In genomic region chr1:55448104-55448503, GRCm38 (mm10) we compare ENCODE assay signal across 18 mouse cellular contexts. TPM values are rescaled to one million over a fixed set of nuclear protein-coding genes. Genes with fewer than 3 reads are reported as not detected.
A peak's percentile ranks its signal among the peaks of the same experiment; 100 is the strongest.
DNase-seq lines count a peak whose midpoint lies in the region; ATAC-seq lines count a peak whose summit lies in the region.
"Had no signal": no experiment of that assay in that cellular context is flagged by ENCODE, and none has a peak within 500 bp of the region (broad histone marks: within the 10 kb centered on the region; RNA-seq: fewer than 3 reads in every experiment).

No protein-coding gene starts in this region.

- peak; percentile 52; the same call in 1 of the 2 replicates for ATAC-seq in frontal cortex, adult (ENCODE audit: low TSS enrichment)
- peak; percentile 24 for ATAC-seq in inflammation-experienced regulatory T-cells, adult 6 months
- ATAC-seq: forebrain, embryonic 13.5 days; forebrain, postnatal 0 days; hindbrain, postnatal 0 days; Patski had no signal

- no peak for DNase-seq in frontal cortex, postnatal 25 days (ENCODE audit: low spot score in 2 of 2)
- peak; percentile 53 for DNase-seq in CD4-positive helper T cell, adult 2 months (ENCODE audit: low read depth, low spot score)
- DNase-seq in thymus, postnatal 14 days = peak; percentile 59
- no peak for DNase-seq in kidney, postnatal 4 days
- no peak for DNase-seq in cerebellum, adult 11 months
- no peak for DNase-seq in kidney, adult 9 months
- DNase-seq: adrenal gland, adult 2 months; adrenal gland, postnatal 25 days; cerebellum, adult 2 months; forebrain, postnatal 0 days; gastrocnemius, postnatal 36 days; heart, adult 18-20 months; heart, postnatal 14 days had no signal

RNA-seq across cellular contexts. Expression of gene Plcl1, which starts 42.4 kb away (rescaled TPM):
- polyA plus RNA-seq in inflammation-experienced regulatory T-cells, adult 6 months (2017; shearing (Covaris generic)) = 1 to 10 TPM in 2 of 3 experiments, under 1 TPM in 1; 0.49 to 3.0 (median 2.5) TPM

Comparison
In these comparisons a context has a peak if more than half of its experiments do, and no peak if none do; other contexts are left out.
1. DNase-seq: peak in CD4-positive helper T cell, adult 2 months (single experiment) and thymus, postnatal 14 days (single experiment); none in frontal cortex, postnatal 25 days (0 of 2), kidney, postnatal 4 days (0 of 2), cerebellum, adult 11 months (single experiment) and kidney, adult 9 months (single experiment).